Mouse (Mus musculus) adrenal gland, adult 2 months (tissue): Measurements from ENCODE around the gene Krtap17-1. TPM values are rescaled to one million over a fixed set of nuclear protein-coding genes. Genes with fewer than 3 reads are reported as not detected.

Source experiments
- DNase-seq: peaks from one replicate; pipeline ENCODE4 v3.0.0; 2021
- long read RNA-seq: library from polyadenylated mRNA; stranded (forward); transcript quantifications from one replicate; pipeline ENCODE4 v2.0.0, GENCODE M21; 2021
- polyA plus RNA-seq: library from polyadenylated mRNA; depleted of rRNA; stranded (reverse); fragments of >200 nt; gene quantifications from 2 replicates; pipeline ENCODE4 v1.2.3, GENCODE M21; 2012; rRNA removed
- total RNA-seq, 2 experiments: library from RNA; stranded (reverse); gene quantifications; 2 replicates each; pipeline ENCODE4 v1.2.3; 2021

The Krtap17-1 gene
- not detected for total RNA-seq
- polyA plus RNA-seq: not detected in 2 replicates
- long read RNA-seq: 0 reads

DNA sequence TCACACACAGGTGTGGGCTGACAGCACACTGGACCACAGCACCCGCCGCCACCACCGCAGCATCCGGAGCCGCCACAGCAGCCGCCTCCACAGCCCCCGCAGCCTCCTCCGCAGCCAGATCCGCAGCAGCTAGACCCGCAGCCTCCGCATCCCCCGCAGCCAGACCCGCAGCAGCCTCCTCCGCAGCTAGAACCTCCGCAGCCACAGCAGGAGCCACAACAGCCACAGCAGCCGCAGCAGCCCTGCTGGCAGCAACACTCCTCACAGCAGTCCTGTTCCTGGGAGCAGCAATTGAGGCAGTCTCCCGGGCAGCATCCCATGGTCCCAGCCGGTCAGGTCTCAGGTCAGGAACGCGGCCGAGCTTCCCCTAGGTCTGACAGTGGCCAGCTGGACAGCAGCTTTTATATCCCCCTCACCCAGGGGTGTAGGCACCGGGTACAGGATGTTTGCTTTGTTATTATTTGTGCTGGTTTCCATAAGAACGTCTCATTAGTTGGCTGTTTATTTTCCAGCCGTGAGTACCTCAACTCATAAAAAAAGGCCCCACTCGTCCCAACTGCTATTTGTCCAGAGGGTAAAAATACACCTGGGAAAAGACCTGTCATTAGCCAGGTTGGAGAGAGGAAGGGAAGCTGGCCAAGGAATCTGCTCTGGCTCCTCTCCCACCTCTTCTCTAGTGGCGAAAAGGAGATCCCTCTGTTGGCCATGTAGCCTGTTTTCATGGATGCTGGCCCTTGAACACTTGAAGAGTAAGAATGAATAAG, at the start of gene Krtap17-1:
Krtap17-1 (minus strand) TSS at position 375 of the 764 bp plus-strand sequence.
- DNase-seq: no peak

- no peak for DNase-seq
These were observed 47.7 kb upstream of the Krtap17-1 start, which contains the start of gene Krt34 for GRCm38 (mm10) chr11:100041454-100041853. Gene Krt34, minus strand, starts transcription at chr11:100041554.

- DNase-seq: no peak
These were observed 36.0 kb upstream of the Krtap17-1 start, which contains the start of gene Krt33b for GRCm38 (mm10) chr11:100029768-100030167. Gene Krt33b, minus strand, starts transcription at chr11:100029868.

GRCm38 (mm10) chr11:100021438-100021837, 27.6 kb upstream of the Krtap17-1 start:
- DNase-seq: no peak

DNA sequence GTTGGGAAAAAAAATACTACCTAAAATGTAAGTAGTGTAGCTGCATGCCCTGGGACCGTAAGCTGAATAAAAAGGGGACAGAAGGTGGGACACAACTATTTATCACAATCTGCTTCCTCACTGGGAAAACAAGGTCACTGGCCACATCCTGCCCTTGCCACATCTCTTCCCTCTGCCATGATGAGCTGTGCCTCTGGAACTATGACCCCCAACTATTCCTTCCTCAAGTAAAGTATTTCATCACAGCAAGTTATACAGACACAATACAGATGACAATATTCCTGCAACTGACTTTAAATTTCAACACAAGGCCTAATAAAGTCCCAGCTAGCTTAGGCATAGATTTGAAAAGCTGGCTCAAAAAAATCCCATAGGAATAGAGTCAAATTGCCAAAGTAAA, 25.7 kb upstream of the Krtap17-1 start:
- DNase-seq: no peak

GRCm38 (mm10) chr11:100016112-100016511, 22.3 kb upstream of the Krtap17-1 start, which contains the start of gene Krt33a:
Gene Krt33a, minus strand, starts transcription at chr11:100016212.
- no peak for DNase-seq

GRCm38 (mm10) chr11:100013691-100014171, 19.9 kb upstream of the Krtap17-1 start:
- no peak for DNase-seq

DNA sequence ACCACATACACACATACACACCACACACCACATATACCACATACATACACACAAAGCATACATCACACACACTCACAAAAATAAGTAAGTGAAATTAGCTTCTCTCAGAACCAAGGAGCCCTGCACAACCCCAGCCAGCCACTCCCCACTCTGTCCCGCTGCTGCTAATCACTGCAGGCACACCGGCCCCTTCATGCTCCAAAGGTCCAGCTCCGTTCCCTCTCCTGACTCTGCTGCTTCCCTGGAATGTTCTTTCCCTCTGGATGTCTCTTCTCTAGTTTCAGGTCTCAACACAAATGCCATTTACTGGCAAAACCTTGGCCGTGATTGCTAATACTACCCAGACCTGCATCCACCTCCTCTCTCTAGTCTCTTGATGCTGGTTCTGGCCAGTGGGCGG, 16.9 kb upstream of the Krtap17-1 start:
- no peak for DNase-seq

GRCm38 (mm10) chr11:100008336-100008735, 14.5 kb upstream of the Krtap17-1 start:
- no peak for DNase-seq

GRCm38 (mm10) chr11:100006624-100007023, 12.8 kb upstream of the Krtap17-1 start:
- no peak for DNase-seq

- DNase-seq: no peak
These were observed 12.1 kb upstream of the Krtap17-1 start for GRCm38 (mm10) chr11:100005905-100006304.

- peak; percentile 31 for DNase-seq
These were observed 11.1 kb upstream of the Krtap17-1 start for GRCm38 (mm10) chr11:100004846-100005245.

DNA sequence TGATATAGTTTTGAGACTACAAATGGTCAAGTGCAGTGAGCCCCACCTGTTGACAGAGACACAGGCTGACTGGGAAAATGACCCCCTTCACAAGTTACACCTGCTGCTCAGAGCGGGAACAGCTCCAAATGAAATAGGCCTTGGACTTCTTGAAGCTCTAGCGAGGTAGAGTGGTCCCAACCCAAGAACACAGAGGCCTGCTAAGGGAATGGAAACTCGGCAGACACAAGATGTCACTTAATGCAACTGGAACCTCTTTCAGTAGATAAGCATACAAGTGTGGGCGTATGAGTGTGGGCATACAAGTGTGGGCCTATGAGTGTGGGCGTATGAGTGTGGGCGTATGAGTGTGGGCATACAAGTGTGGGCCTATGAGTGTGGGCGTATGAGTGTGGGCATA, 5.3 kb upstream of the Krtap17-1 start:
- no peak for DNase-seq

- DNase-seq: no peak
These were observed 529 bp upstream of the Krtap17-1 start for GRCm38 (mm10) chr11:99994384-99994661.

DNA sequence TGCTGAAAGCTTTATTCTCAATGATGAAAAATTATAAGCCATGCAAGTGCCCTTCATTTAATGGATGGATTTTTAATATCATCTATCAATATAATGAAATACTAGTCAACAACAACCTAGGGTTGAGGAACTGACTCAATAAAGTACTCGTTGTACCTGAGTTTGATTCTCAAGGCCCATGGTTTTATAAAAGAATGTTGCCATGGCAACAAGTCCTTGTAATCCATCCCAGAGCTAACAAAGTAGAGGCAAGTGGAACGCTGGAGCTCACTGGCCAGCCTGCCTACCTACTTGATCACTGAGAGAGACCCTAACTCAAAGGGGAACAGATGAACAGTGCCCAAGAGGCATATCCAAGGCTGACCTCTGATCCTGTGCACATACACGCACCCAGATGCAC, 3.2 kb downstream of the Krtap17-1 start:
- no peak for DNase-seq

- peak; percentile 79 for DNase-seq
These were observed 3.9 kb downstream of the Krtap17-1 start for GRCm38 (mm10) chr11:99989881-99990405.

- DNase-seq: no peak
These were observed 5.3 kb downstream of the Krtap17-1 start for GRCm38 (mm10) chr11:99988530-99988929.

DNA sequence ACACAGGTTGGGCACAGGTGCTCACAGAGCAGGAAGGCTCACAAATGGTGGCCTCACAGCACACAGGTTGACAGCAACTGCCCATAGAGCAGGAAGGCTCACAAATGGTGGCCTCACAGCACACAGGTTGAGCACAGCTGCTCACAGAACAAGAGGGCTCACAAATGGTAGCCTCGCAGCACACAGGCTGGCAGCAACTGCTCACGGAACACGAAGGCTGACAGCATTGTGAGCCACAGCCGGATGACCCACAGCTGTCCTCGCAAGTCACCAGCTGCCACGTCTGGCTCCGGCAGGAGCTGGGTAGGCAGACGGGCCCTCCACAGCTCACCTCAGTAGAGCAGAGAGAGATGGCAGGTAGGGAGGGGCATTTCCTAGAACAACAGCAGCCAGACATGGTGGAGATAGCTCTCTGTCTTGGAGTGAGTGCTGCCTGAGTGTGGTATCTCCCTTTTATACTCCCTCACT, 7.6 kb downstream of the Krtap17-1 start, which contains the start of gene Krtap16-1:
Krtap16-1 (minus strand) TSS at position 418 of the 468 bp plus-strand sequence.
- no peak for DNase-seq

- peak; percentile 9 for DNase-seq
These were observed 8.3 kb downstream of the Krtap17-1 start for GRCm38 (mm10) chr11:99985291-99986092.

DNA sequence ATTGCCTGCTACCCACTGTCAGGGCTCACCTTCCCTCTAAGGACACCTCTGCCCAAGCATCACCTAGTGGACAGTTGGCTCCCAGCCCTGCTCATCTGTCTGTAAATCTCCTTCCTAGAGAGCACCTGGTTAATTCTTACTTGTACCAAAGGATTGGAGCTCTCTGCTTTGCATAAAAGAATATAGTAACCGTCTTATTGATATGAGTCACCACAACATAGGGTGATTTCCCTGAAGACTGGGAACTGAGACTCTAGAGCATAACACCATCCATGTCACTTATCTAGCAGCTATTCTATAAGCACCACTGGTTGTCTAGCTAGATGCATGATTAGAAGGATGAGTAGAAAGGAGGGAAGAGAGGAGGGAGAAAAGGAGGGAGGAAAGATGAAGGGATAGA, 10.4 kb downstream of the Krtap17-1 start:
- no peak for DNase-seq

DNA sequence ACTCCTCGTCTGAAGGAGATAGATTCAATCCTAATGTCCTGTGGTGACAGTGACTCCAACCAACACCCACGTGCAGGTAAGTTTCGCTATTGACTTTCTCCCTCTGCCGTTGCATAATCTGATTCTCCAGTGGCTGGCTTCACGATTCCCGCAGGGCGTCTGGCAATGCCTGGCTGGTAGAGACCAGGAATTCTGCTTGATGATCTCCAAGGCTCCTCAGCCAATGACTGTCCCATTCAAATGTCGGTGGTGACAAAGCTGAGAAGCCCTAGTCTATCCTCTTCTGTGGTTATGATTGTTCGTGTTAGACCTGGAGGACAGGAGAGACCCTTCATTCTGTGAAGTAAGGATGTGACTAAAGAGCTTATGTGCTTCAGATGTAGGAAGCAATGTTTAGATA, 11.1 kb downstream of the Krtap17-1 start:
- no peak for DNase-seq

DNA sequence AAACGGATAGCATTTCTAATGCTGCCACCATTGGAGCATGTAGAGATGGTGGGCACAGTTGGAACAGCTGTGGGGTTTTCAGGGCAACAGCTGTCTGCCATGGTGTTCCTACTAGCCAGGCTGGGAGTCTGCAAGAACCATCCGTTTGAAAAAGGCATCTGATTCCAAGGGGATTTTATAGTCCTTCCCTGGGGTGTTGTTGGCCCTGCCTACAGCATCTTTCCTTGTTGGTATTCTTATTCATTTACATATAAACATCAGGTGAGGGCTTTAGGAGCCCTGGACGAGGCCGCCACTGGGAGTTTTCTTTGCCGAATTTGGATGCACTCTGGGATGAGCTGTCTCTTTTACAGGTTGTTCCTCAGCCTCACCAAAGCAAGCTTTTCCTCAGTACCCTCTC, 14.8 kb downstream of the Krtap17-1 start, which contains the start of gene Krtap29-1:
Krtap29-1 (minus strand) TSS at position 101 of the 400 bp plus-strand sequence.
- no peak for DNase-seq
